Mouse (Mus musculus) retina, adult 2 months (tissue): ENCODE data around the gene Gm10643.

Source experiments
- DNase-seq: peaks from one replicate; pipeline ENCODE4 v3.0.0-alpha.2; 2012; ENCODE audit warnings: low read depth, low spot score

The Gm10643 gene

GRCm38 (mm10) chr8:84071921-84072320, 7.0 kb upstream of the Gm10643 start:
- DNase-seq = no peak

GRCm38 (mm10) chr8:84070667-84071066, 5.7 kb upstream of the Gm10643 start:
- DNase-seq = no peak

GRCm38 (mm10) chr8:84070241-84070640, 5.3 kb upstream of the Gm10643 start:
- DNase-seq = no peak

GRCm38 (mm10) chr8:84069750-84070149, 4.8 kb upstream of the Gm10643 start:
- DNase-seq = no peak

- no peak for DNase-seq
Observed at GRCm38 (mm10) chr8:84069169-84069568, 4.2 kb upstream of the Gm10643 start.

- DNase-seq = no peak
Observed at GRCm38 (mm10) chr8:84068316-84069035, 3.5 kb upstream of the Gm10643 start.

- no peak for DNase-seq
Observed at GRCm38 (mm10) chr8:84067911-84068310, 3.0 kb upstream of the Gm10643 start.

GRCm38 (mm10) chr8:84067047-84067573, 2.2 kb upstream of the Gm10643 start:
- peak; percentile 63 for DNase-seq

GRCm38 (mm10) chr8:84066291-84066930, 1.5 kb upstream of the Gm10643 start, which contains the start of gene Rfx1:
Rfx1 (plus strand) TSS chr8:84066834.
- DNase-seq = peak; percentile 99

- no peak for DNase-seq
Observed at GRCm38 (mm10) chr8:84065457-84066072, 628 bp upstream of the Gm10643 start.

- no peak for DNase-seq
Observed at GRCm38 (mm10) chr8:84063861-84064610, 901 bp downstream of the Gm10643 start.

GRCm38 (mm10) chr8:84060245-84060644, 4.7 kb downstream of the Gm10643 start:
- DNase-seq = no peak

GRCm38 (mm10) chr8:84059226-84059625, 5.7 kb downstream of the Gm10643 start:
- DNase-seq = no peak

GRCm38 (mm10) chr8:84057827-84058226, 7.1 kb downstream of the Gm10643 start:
- no peak for DNase-seq

- no peak for DNase-seq
Observed at GRCm38 (mm10) chr8:84053229-84053628, 11.7 kb downstream of the Gm10643 start.

- DNase-seq = no peak
Observed at GRCm38 (mm10) chr8:84052746-84053145, 12.2 kb downstream of the Gm10643 start.

- DNase-seq = no peak
Observed at GRCm38 (mm10) chr8:84048171-84048570, 16.8 kb downstream of the Gm10643 start.

- DNase-seq = no peak
Observed at GRCm38 (mm10) chr8:84046505-84046904, 18.4 kb downstream of the Gm10643 start.

- no peak for DNase-seq
Observed at GRCm38 (mm10) chr8:84044900-84045299, 20.0 kb downstream of the Gm10643 start, which contains the start of gene Rln3. Rln3 (minus strand) TSS chr8:84045000.

- DNase-seq = no peak
Observed at GRCm38 (mm10) chr8:84044103-84044502, 20.8 kb downstream of the Gm10643 start.

- DNase-seq = no peak
Observed at GRCm38 (mm10) chr8:84042948-84043342, 22.0 kb downstream of the Gm10643 start.
